Mouse (Mus musculus): ENCODE results near the gene Arpc3.

Arpc3 gene

GRCm38 (mm10) chr5:122425550-122425949 is 33.9 kb downstream of the Arpc3 start:
- in situ Hi-C loops (cut with MboI; ENCODE audit: unreplicated experiment in 2 of 2), result no loop called here

- in situ Hi-C loops (cut with MboI; ENCODE audit: unreplicated experiment in 2 of 2), result no loop called here
Observed at GRCm38 (mm10) chr5:122430036-122430775, 38.5 kb downstream of the Arpc3 start.

GRCm38 (mm10) chr5:122431221-122431620 is 39.5 kb downstream of the Arpc3 start:
- in situ Hi-C loops (cut with MboI; ENCODE audit: unreplicated experiment in 2 of 2), result no loop called here

GRCm38 (mm10) chr5:122434541-122434940 is 42.9 kb downstream of the Arpc3 start:
- in situ Hi-C loops (cut with MboI; ENCODE audit: unreplicated experiment in 2 of 2), result no loop called here

- in situ Hi-C loops (cut with MboI; ENCODE audit: unreplicated experiment in 2 of 2), result no loop called here
Observed at GRCm38 (mm10) chr5:122439400-122440094, 47.9 kb downstream of the Arpc3 start.

- in situ Hi-C loops (cut with MboI; ENCODE audit: unreplicated experiment in 2 of 2), result no loop called here
Observed at GRCm38 (mm10) chr5:122440095-122440630, 48.5 kb downstream of the Arpc3 start.

GRCm38 (mm10) chr5:122444492-122444891 is 52.8 kb downstream of the Arpc3 start:
- in situ Hi-C loops (cut with MboI; ENCODE audit: unreplicated experiment in 2 of 2), result no loop called here

GRCm38 (mm10) chr5:122445051-122445610 is 53.5 kb downstream of the Arpc3 start:
- in situ Hi-C loops (cut with MboI; ENCODE audit: unreplicated experiment in 2 of 2), result no loop called here

- in situ Hi-C loops (cut with MboI; ENCODE audit: unreplicated experiment in 2 of 2), result no loop called here
Observed at GRCm38 (mm10) chr5:122447857-122448256, 56.2 kb downstream of the Arpc3 start.

- in situ Hi-C loops (cut with MboI; ENCODE audit: unreplicated experiment in 2 of 2), result no loop called here
Observed at GRCm38 (mm10) chr5:122448869-122449268, 57.2 kb downstream of the Arpc3 start.

GRCm38 (mm10) chr5:122449946-122450345 is 58.3 kb downstream of the Arpc3 start:
- in situ Hi-C loops (cut with MboI; ENCODE audit: unreplicated experiment in 2 of 2), result loop anchor here in 1 of 2 experiments (25.0 kb wide), 2 partner anchors 1138 to 1937 kb away; no protein-coding TSS in a partner anchor

- in situ Hi-C loops (cut with MboI; ENCODE audit: unreplicated experiment in 2 of 2), result loop anchor here in 1 of 2 experiments (25.0 kb wide), 2 partner anchors 1139 to 1936 kb away; no protein-coding TSS in a partner anchor
Observed at GRCm38 (mm10) chr5:122450913-122451317, 59.2 kb downstream of the Arpc3 start.

- in situ Hi-C loops (cut with MboI; ENCODE audit: unreplicated experiment in 2 of 2), result loop anchor here in 1 of 2 experiments (25.0 kb wide), 2 partner anchors 1139 to 1936 kb away; no protein-coding TSS in a partner anchor
Observed at GRCm38 (mm10) chr5:122451324-122451723, 59.6 kb downstream of the Arpc3 start.

- in situ Hi-C loops (cut with MboI; ENCODE audit: unreplicated experiment in 2 of 2), result loop anchor here in 1 of 2 experiments (25.0 kb wide), 2 partner anchors 1140 to 1935 kb away; no protein-coding TSS in a partner anchor
Observed at GRCm38 (mm10) chr5:122452194-122452593, 60.5 kb downstream of the Arpc3 start.

GRCm38 (mm10) chr5:122453188-122453587 is 61.5 kb downstream of the Arpc3 start:
- in situ Hi-C loops (cut with MboI; ENCODE audit: unreplicated experiment in 2 of 2), result loop anchor here in 1 of 2 experiments (25.0 kb wide), 2 partner anchors 1141 to 1934 kb away; no protein-coding TSS in a partner anchor

- in situ Hi-C loops (cut with MboI; ENCODE audit: unreplicated experiment in 2 of 2), result loop anchor here in 1 of 2 experiments (25.0 kb wide), 2 partner anchors 1142 to 1933 kb away; no protein-coding TSS in a partner anchor
Observed at GRCm38 (mm10) chr5:122454442-122454841, 62.8 kb downstream of the Arpc3 start.

GRCm38 (mm10) chr5:122454883-122455282 is 63.2 kb downstream of the Arpc3 start:
- in situ Hi-C loops (cut with MboI; ENCODE audit: unreplicated experiment in 2 of 2), result loop anchor here in 1 of 2 experiments (25.0 kb wide), 2 partner anchors 1143 to 1932 kb away; no protein-coding TSS in a partner anchor

GRCm38 (mm10) chr5:122455584-122455983 is 63.9 kb downstream of the Arpc3 start:
- in situ Hi-C loops (cut with MboI; ENCODE audit: unreplicated experiment in 2 of 2), result loop anchor here in 1 of 2 experiments (25.0 kb wide), 2 partner anchors 1143 to 1932 kb away; no protein-coding TSS in a partner anchor

- in situ Hi-C loops (cut with MboI; ENCODE audit: unreplicated experiment in 2 of 2), result loop anchor here in 1 of 2 experiments (25.0 kb wide), 2 partner anchors 1145 to 1930 kb away; no protein-coding TSS in a partner anchor
Observed at GRCm38 (mm10) chr5:122457054-122457453, 65.4 kb downstream of the Arpc3 start.

GRCm38 (mm10) chr5:122458066-122458465 is 66.4 kb downstream of the Arpc3 start:
- in situ Hi-C loops (cut with MboI; ENCODE audit: unreplicated experiment in 2 of 2), result loop anchor here in 1 of 2 experiments (25.0 kb wide), 2 partner anchors 1146 to 1929 kb away; no protein-coding TSS in a partner anchor

Measured in v-Abl transformed pro-B cells (cell line).